Mouse (Mus musculus) stomach, postnatal 0 days (tissue): ENCODE results near the gene Mef2c. TPM values are rescaled to one million over a fixed set of nuclear protein-coding genes. Genes with fewer than 3 reads are reported as not detected.

Source experiments
- ATAC-seq: fragments of 200-750 bp; cut with Nextera tagmentation; 2 replicates; pipeline ENCODE4 v1.8.0; 2017; ENCODE audit not compliant: low FRiP score, low TSS enrichment
- DNase-seq: peaks from one replicate; pipeline ENCODE4 v3.0.0-alpha.2; 2016; ENCODE audit warnings: low spot score
- H3K27ac ChIP-seq: fragments of 300-500 bp; sonication (generic); replicated peaks from 2 replicates; pipeline ENCODE4 v1.5.1; 2014; ENCODE audit warnings: mild to moderate bottlenecking, control low read depth
- H3K27me3 ChIP-seq: fragments of 300-500 bp; sonication (generic); 2 replicates; pipeline ENCODE4 v1.6.1; 2014; ENCODE audit warnings: low read length; ENCODE audit not compliant: control insufficient read depth, insufficient read depth
- H3K36me3 ChIP-seq: fragments of 300-500 bp; sonication (generic); 2 replicates; pipeline ENCODE4 v1.6.1; 2014; ENCODE audit warnings: low read length, mixed read lengths; ENCODE audit not compliant: control insufficient read depth, insufficient read depth
- H3K4me1 ChIP-seq: fragments of 300-500 bp; sonication (generic); replicated peaks from 2 replicates; pipeline ENCODE4 v1.6.1; 2014; ENCODE audit warnings: antibody characterized with exemption; ENCODE audit not compliant: control insufficient read depth, insufficient read depth
- H3K4me2 ChIP-seq: fragments of 300-500 bp; sonication (generic); replicated peaks from 2 replicates; pipeline ENCODE4 v1.6.1; 2014; ENCODE audit warnings: low read depth, mild to moderate bottlenecking, control low read depth, moderate library complexity
- H3K4me3 ChIP-seq: fragments of 300-500 bp; sonication (generic); 2 replicates; pipeline ENCODE4 v1.5.1; 2014; ENCODE audit warnings: low read depth, low read length, control low read depth
- H3K9ac ChIP-seq: fragments of 300-500 bp; sonication (generic); 2 replicates; pipeline ENCODE4 v1.6.1; 2014; ENCODE audit warnings: mild to moderate bottlenecking, low read length, control low read depth, mixed read lengths
- H3K9me3 ChIP-seq: fragments of 300-500 bp; sonication (generic); 2 replicates; pipeline ENCODE4 v1.6.1; 2016; ENCODE audit warnings: low read length; ENCODE audit not compliant: control insufficient read depth
- CTCF ChIP-seq: IDR thresholded peaks from 2 replicates; pipeline ENCODE4 v1.5.1; 2016; ENCODE audit warnings: antibody characterized with exemption, low read depth, mild to moderate bottlenecking, moderate library complexity
- EP300 ChIP-seq: optimal IDR thresholded peaks from 2 replicates; pipeline ENCODE3; 2016; ENCODE audit warnings: antibody characterized with exemption
- WGBS: fragments of 180-500 bp; shearing (Covaris S2); extraction: QIAGEN DNeasy Blood & Tissue Kit; methylation state at CpG from one replicate; pipeline ENCODE4 v1.1.7; 2014; 5-methylcytosine and 5-hydroxymethylcytosine counted together
- polyA plus RNA-seq: library from polyadenylated mRNA; unstranded; fragments of >200 nt; fragmentation: Nextera tagmentation; extraction: Ambion mirVana; gene quantifications from 2 replicates; pipeline ENCODE4 v1.2.1, GENCODE M21; 2015

The Mef2c gene
- polyA plus RNA-seq, 1 experiment from 2014 or later = 18.4 TPM

DNA sequence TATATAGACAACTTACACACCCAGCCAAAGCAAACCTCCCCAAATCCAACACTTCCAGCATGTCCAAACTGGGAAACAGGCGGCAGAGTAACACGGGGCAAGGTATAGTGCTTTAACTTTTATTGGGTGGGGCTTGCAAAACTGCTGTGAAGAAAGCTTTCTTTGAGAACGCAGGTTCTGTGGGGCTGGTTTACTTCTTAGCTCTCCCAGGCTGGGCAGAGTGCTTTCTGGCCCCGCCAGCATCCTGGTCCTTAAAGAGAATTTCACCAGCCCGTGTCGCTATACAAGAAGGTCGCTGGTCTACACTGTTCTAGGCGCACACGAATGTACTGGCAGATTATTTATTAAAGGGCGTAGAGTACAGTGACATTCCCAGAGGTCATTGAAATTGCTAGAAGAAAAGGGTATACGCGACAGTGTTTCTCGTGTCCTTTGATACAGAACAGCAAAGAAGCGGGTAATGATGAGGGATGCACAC, 211.5 kb downstream of the Mef2c start:
- H3K27ac ChIP-seq = no peak overlapping the region
- 6% methylated on average over 14 of the region's 14 CpGs for WGBS

DNA sequence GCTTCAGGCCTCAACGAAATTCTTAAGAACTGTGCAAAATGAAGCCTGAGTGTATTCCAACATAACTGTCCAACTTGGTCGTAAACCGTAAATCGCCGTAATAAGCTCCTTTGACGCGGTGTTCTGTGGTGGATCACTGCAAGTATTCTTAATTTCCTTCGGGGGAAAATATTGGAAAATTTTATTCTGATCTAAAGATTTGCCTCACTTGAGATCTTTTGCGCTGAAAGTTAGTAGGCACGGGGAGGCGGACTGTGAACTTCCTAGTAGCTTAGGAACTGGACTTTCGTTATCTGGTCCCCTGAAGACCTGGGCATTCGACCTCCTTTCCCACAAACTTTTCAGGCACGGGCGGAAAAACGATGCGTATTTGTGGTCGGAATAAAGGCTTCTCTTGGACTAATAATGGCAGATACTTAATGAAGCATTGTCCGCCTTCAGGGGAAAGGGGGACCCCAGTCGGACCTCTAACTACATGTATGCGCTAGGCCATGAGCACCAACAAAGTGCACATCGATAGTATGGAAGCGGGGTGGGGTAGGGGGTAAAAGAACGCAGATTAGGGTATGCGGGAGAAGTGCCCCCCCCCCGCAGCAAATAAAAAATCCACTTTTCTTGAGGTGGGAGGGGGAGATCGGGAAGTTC, 212.3 kb downstream of the Mef2c start:
- Histone ChIP-seq H3K27me3 (peaks cover 39% of the 10 kb centered on the region), H3K9me3 (no peaks in the 10 kb centered on the region), H3K4me3 (no peak overlapping the region), H3K36me3 (no peaks in the 10 kb centered on the region), H3K4me1 (no peaks in the 10 kb centered on the region), H3K4me2 (no peak overlapping the region), H3K9ac (no peak overlapping the region), H3K27ac (no peak overlapping the region)
- WGBS = 8% methylated on average over 27 of the region's 27 CpGs
- DNase-seq = no peak
- TF ChIP-seq EP300 (no peak), CTCF (no peak)
- no peak for ATAC-seq

More for the DNA sequence above, 211.5 kb downstream of the Mef2c start:
- no peaks in the 10 kb centered on the region for H3K9me3 ChIP-seq
- DNase-seq = no peak
- H3K36me3 ChIP-seq = no peaks in the 10 kb centered on the region
- no peak overlapping the region for H3K4me3 ChIP-seq
- ATAC-seq = peak; percentile 12; the same call in 1 of the 2 replicates
- TF ChIP-seq EP300 (no peak), CTCF (no peak)
- no peak overlapping the region for H3K9ac ChIP-seq
- no peaks in the 10 kb centered on the region for H3K4me1 ChIP-seq
- 0 out of 2 replicates have a peak overlapping the region, but pooled peaks have one; percentile 17 for H3K4me2 ChIP-seq
- peaks cover 36% of the 10 kb centered on the region for H3K27me3 ChIP-seq
